Mouse (Mus musculus): ENCODE measurements at regions not wholly inside any gene's neighbourhood (a gene's known extent, or its start where the extent isn't known, plus 50 kb on each side); places are given as distances from the start of the nearest gene placed in this dataset.

- Histone ChIP-seq H3K4me1 (replicated peaks; ENCODE audit: control insufficient read depth, insufficient read depth, low read length) (no peaks in the 10 kb centered on the region), H3K9ac (ENCODE audit: low read length) (no peak overlapping the region), H3K9me3 (ENCODE audit: control insufficient read depth, low read length) (no peaks in the 10 kb centered on the region), H3K4me2 (ENCODE audit: low read length) (no peak overlapping the region), H3K27ac (ENCODE audit: low read depth) (no peak overlapping the region), H3K36me3 (ENCODE audit: control insufficient read depth, insufficient read depth, low read length) (no peaks in the 10 kb centered on the region), H3K4me3 (ENCODE audit: low read depth, low read length) (no peak overlapping the region), H3K27me3 (replicated peaks; ENCODE audit: control insufficient read depth, insufficient read depth, low read length) (no peaks in the 10 kb centered on the region)
- DNase-seq (ENCODE audit: low spot score) (no peak), ATAC-seq (replicated peaks; ENCODE audit: low FRiP score, low TSS enrichment, low read depth) (no peak)
- 72% methylated on average over 1 of the region's 1 CpGs for WGBS
Observed at GRCm38 (mm10) chr13:79025645-79026044, 826.1 kb upstream of the Nr2f1 start.

GRCm38 (mm10) chr13:79018051-79018450 lies 818.5 kb upstream of the Nr2f1 start:
- H3K4me2 ChIP-seq (ENCODE audit: low read length) = no peak overlapping the region
- H3K4me1 ChIP-seq (replicated peaks; ENCODE audit: control insufficient read depth, insufficient read depth, low read length) = no peaks in the 10 kb centered on the region
- WGBS = 87% methylated on average over 2 of the region's 2 CpGs
- H3K9ac ChIP-seq (ENCODE audit: low read length) = no peak overlapping the region
- H3K4me3 ChIP-seq (ENCODE audit: low read depth, low read length) = no peak overlapping the region
- no peaks in the 10 kb centered on the region for H3K27me3 ChIP-seq (replicated peaks; ENCODE audit: control insufficient read depth, insufficient read depth, low read length)
- DNase-seq (ENCODE audit: low spot score) (no peak), ATAC-seq (replicated peaks; ENCODE audit: low FRiP score, low TSS enrichment, low read depth) (no peak)
- no peaks in the 10 kb centered on the region for H3K36me3 ChIP-seq (ENCODE audit: control insufficient read depth, insufficient read depth, low read length)
- H3K27ac ChIP-seq (ENCODE audit: low read depth) = no peak overlapping the region
- H3K9me3 ChIP-seq (ENCODE audit: control insufficient read depth, low read length) = no peaks in the 10 kb centered on the region

- Histone ChIP-seq H3K9ac (ENCODE audit: low read length) (no peak overlapping the region), H3K4me3 (ENCODE audit: low read depth, low read length) (no peak overlapping the region), H3K27ac (ENCODE audit: low read depth) (no peak overlapping the region), H3K4me2 (ENCODE audit: low read length) (no peak overlapping the region), H3K27me3 (replicated peaks; ENCODE audit: control insufficient read depth, insufficient read depth, low read length) (no peaks in the 10 kb centered on the region), H3K4me1 (replicated peaks; ENCODE audit: control insufficient read depth, insufficient read depth, low read length) (no peaks in the 10 kb centered on the region), H3K36me3 (ENCODE audit: control insufficient read depth, insufficient read depth, low read length) (no peaks in the 10 kb centered on the region), H3K9me3 (ENCODE audit: control insufficient read depth, low read length) (no peaks in the 10 kb centered on the region)
- whole genome bisulfite sequencing = 55% methylated on average over 1 of the region's 1 CpGs
- DNase-seq (ENCODE audit: low spot score) (no peak), ATAC-seq (replicated peaks; ENCODE audit: low FRiP score, low TSS enrichment, low read depth) (no peak)
Observed at GRCm38 (mm10) chr13:79003313-79003712, 803.8 kb upstream of the Nr2f1 start.

- Histone ChIP-seq H3K9ac (ENCODE audit: low read length) (no peak overlapping the region), H3K4me1 (replicated peaks; ENCODE audit: control insufficient read depth, insufficient read depth, low read length) (no peaks in the 10 kb centered on the region), H3K36me3 (ENCODE audit: control insufficient read depth, insufficient read depth, low read length) (no peaks in the 10 kb centered on the region), H3K4me2 (ENCODE audit: low read length) (no peak overlapping the region), H3K4me3 (ENCODE audit: low read depth, low read length) (no peak overlapping the region), H3K9me3 (ENCODE audit: control insufficient read depth, low read length) (no peaks in the 10 kb centered on the region), H3K27ac (ENCODE audit: low read depth) (no peak overlapping the region), H3K27me3 (replicated peaks; ENCODE audit: control insufficient read depth, insufficient read depth, low read length) (no peaks in the 10 kb centered on the region)
- ATAC-seq (replicated peaks; ENCODE audit: low FRiP score, low TSS enrichment, low read depth) (no peak), DNase-seq (ENCODE audit: low spot score) (no peak)
- 51% methylated on average over 2 of the region's 2 CpGs for WGBS
Observed at GRCm38 (mm10) chr13:78998855-78999254, 799.3 kb upstream of the Nr2f1 start.

- Histone ChIP-seq H3K27me3 (replicated peaks; ENCODE audit: control insufficient read depth, insufficient read depth, low read length) (no peaks in the 10 kb centered on the region), H3K9ac (ENCODE audit: low read length) (no peak overlapping the region), H3K27ac (ENCODE audit: low read depth) (no peak overlapping the region), H3K9me3 (ENCODE audit: control insufficient read depth, low read length) (no peaks in the 10 kb centered on the region), H3K36me3 (ENCODE audit: control insufficient read depth, insufficient read depth, low read length) (no peaks in the 10 kb centered on the region), H3K4me3 (ENCODE audit: low read depth, low read length) (no peak overlapping the region), H3K4me1 (replicated peaks; ENCODE audit: control insufficient read depth, insufficient read depth, low read length) (no peaks in the 10 kb centered on the region), H3K4me2 (ENCODE audit: low read length) (no peak overlapping the region)
- WGBS = 89% methylated on average over 3 of the region's 3 CpGs
- ATAC-seq (replicated peaks; ENCODE audit: low FRiP score, low TSS enrichment, low read depth) (no peak), DNase-seq (ENCODE audit: low spot score) (no peak)
Observed at GRCm38 (mm10) chr13:78992326-78992725, 792.8 kb upstream of the Nr2f1 start.

- Histone ChIP-seq H3K4me3 (ENCODE audit: low read depth, low read length) (no peak overlapping the region), H3K27ac (ENCODE audit: low read depth) (no peak overlapping the region), H3K27me3 (replicated peaks; ENCODE audit: control insufficient read depth, insufficient read depth, low read length) (no peaks in the 10 kb centered on the region), H3K4me2 (ENCODE audit: low read length) (no peak overlapping the region), H3K4me1 (replicated peaks; ENCODE audit: control insufficient read depth, insufficient read depth, low read length) (no peaks in the 10 kb centered on the region), H3K9ac (ENCODE audit: low read length) (no peak overlapping the region), H3K9me3 (ENCODE audit: control insufficient read depth, low read length) (no peaks in the 10 kb centered on the region), H3K36me3 (ENCODE audit: control insufficient read depth, insufficient read depth, low read length) (no peaks in the 10 kb centered on the region)
- ATAC-seq (replicated peaks; ENCODE audit: low FRiP score, low TSS enrichment, low read depth) (no peak), DNase-seq (ENCODE audit: low spot score) (no peak)
- 34% methylated on average over 3 of the region's 3 CpGs for WGBS
Observed at GRCm38 (mm10) chr13:78985921-78986320, 786.4 kb upstream of the Nr2f1 start.

- Histone ChIP-seq H3K27ac (ENCODE audit: low read depth) (no peak overlapping the region), H3K9ac (ENCODE audit: low read length) (no peak overlapping the region), H3K4me2 (ENCODE audit: low read length) (no peak overlapping the region), H3K9me3 (ENCODE audit: control insufficient read depth, low read length) (no peaks in the 10 kb centered on the region), H3K36me3 (ENCODE audit: control insufficient read depth, insufficient read depth, low read length) (no peaks in the 10 kb centered on the region), H3K4me1 (replicated peaks; ENCODE audit: control insufficient read depth, insufficient read depth, low read length) (no peaks in the 10 kb centered on the region), H3K4me3 (ENCODE audit: low read depth, low read length) (no peak overlapping the region), H3K27me3 (replicated peaks; ENCODE audit: control insufficient read depth, insufficient read depth, low read length) (no peaks in the 10 kb centered on the region)
- ATAC-seq (replicated peaks; ENCODE audit: low FRiP score, low TSS enrichment, low read depth) = no peak
- WGBS = 55% methylated on average over 3 of the region's 3 CpGs
- no peak for DNase-seq (ENCODE audit: low spot score)
Observed at GRCm38 (mm10) chr13:78977224-78977780, 777.7 kb upstream of the Nr2f1 start.

GRCm38 (mm10) chr13:78938351-78938741 lies 738.8 kb upstream of the Nr2f1 start:
- no peak for ATAC-seq (replicated peaks; ENCODE audit: low FRiP score, low TSS enrichment, low read depth)
- no peak overlapping the region for H3K9ac ChIP-seq (ENCODE audit: low read length)
- no peaks in the 10 kb centered on the region for H3K4me1 ChIP-seq (replicated peaks; ENCODE audit: control insufficient read depth, insufficient read depth, low read length)
- H3K36me3 ChIP-seq (ENCODE audit: control insufficient read depth, insufficient read depth, low read length) = no peaks in the 10 kb centered on the region
- 59% methylated on average over 5 of the region's 5 CpGs for WGBS
- H3K9me3 ChIP-seq (ENCODE audit: control insufficient read depth, low read length) = no peaks in the 10 kb centered on the region
- H3K27me3 ChIP-seq (replicated peaks; ENCODE audit: control insufficient read depth, insufficient read depth, low read length) = no peaks in the 10 kb centered on the region
- no peak overlapping the region for H3K27ac ChIP-seq (ENCODE audit: low read depth)
- H3K4me2 ChIP-seq (ENCODE audit: low read length) = no peak overlapping the region
- no peak overlapping the region for H3K4me3 ChIP-seq (ENCODE audit: low read depth, low read length)
- no peak for DNase-seq (ENCODE audit: low spot score)

- Histone ChIP-seq H3K4me2 (ENCODE audit: low read length) (no peak overlapping the region), H3K27ac (ENCODE audit: low read depth) (no peak overlapping the region), H3K4me1 (replicated peaks; ENCODE audit: control insufficient read depth, insufficient read depth, low read length) (no peaks in the 10 kb centered on the region), H3K9me3 (ENCODE audit: control insufficient read depth, low read length) (no peaks in the 10 kb centered on the region), H3K27me3 (replicated peaks; ENCODE audit: control insufficient read depth, insufficient read depth, low read length) (no peaks in the 10 kb centered on the region), H3K36me3 (ENCODE audit: control insufficient read depth, insufficient read depth, low read length) (no peaks in the 10 kb centered on the region), H3K9ac (ENCODE audit: low read length) (no peak overlapping the region), H3K4me3 (ENCODE audit: low read depth, low read length) (no peak overlapping the region)
- no peak for ATAC-seq (replicated peaks; ENCODE audit: low FRiP score, low TSS enrichment, low read depth)
- WGBS = 73% methylated on average over 7 of the region's 7 CpGs
- DNase-seq (ENCODE audit: low spot score) = no peak
Observed at GRCm38 (mm10) chr13:78937389-78938350, 738.1 kb upstream of the Nr2f1 start.
